Mouse (Mus musculus): Measurements from ENCODE around the gene Setd5. TPM values are rescaled to one million over a fixed set of nuclear protein-coding genes. Genes with fewer than 3 reads are reported as not detected.

Setd5 gene
- polyA plus RNA-seq, 1 experiment = 1.3 TPM

DNA sequence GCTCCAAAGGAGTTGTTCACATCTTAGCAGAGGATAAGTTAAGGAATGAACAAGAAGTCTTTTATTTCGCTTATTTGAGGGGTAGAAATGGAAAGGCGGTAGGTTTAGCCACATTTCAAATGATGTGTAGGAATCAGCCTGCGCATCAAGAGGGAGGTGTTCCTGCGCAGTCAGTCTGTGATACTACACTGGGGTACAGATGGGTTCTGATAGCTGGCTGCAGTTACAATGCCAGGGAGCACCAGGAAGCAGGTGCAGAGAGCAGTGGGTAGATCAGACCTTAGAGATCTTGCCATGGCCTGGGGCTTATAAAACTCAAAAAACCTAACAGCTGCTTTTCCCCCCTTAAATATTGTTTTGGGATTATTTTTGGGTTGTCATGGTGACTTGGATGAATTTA is 68.1 kb downstream of the Setd5 start:
- Histone ChIP-seq H3K36me3 (ENCODE audit: control insufficient read depth) (peaks cover 97% of the 10 kb centered on the region), H3K27me3 (ENCODE audit: control insufficient read depth) (no peaks in the 10 kb centered on the region), H3K4me1 (ENCODE audit: control insufficient read depth) (no peaks in the 10 kb centered on the region), H3K4me3 (replicated peaks) (no peak overlapping the region), H3K9me3 (ENCODE audit: control insufficient read depth, low read length) (no peaks in the 10 kb centered on the region)
- no peak for TF ChIP-seq GATA1 (IDR thresholded peaks at IDR 0.05; ENCODE audit: low read length)
- no peak for TF ChIP-seq TAL1 (IDR thresholded peaks at IDR 0.05; ENCODE audit: low read length)

DNA sequence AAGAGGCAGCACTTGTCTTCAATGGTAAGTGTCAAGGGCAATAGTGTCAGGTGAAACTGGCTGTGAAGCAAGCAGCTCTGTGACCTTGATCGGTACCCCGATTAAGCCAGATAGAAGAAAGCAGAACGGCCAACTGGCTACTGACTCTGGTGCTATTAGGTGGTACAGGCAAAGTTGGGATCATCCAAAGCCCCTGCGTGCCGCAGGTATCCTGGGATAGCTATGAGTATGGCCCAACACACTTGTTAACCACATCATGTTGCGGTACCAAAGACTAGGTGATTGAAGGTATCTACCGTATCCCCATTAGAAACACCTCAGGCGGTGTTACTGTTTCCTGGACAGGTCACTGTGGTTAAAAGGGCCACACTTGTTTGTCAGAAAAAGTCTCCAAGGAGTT is 76.9 kb downstream of the Setd5 start:
- Histone ChIP-seq H3K36me3 (ENCODE audit: control insufficient read depth) (peaks cover 86% of the 10 kb centered on the region), H3K4me3 (replicated peaks) (no peak overlapping the region), H3K27me3 (ENCODE audit: control insufficient read depth) (no peaks in the 10 kb centered on the region), H3K4me1 (ENCODE audit: control insufficient read depth) (peaks cover 5% of the 10 kb centered on the region; the same call in 1 of the 2 replicates), H3K9me3 (ENCODE audit: control insufficient read depth, low read length) (no peaks in the 10 kb centered on the region)
- TF ChIP-seq GATA1 (IDR thresholded peaks at IDR 0.05; ENCODE audit: low read length) (no peak), TAL1 (IDR thresholded peaks at IDR 0.05; ENCODE audit: low read length) (no peak)

DNA sequence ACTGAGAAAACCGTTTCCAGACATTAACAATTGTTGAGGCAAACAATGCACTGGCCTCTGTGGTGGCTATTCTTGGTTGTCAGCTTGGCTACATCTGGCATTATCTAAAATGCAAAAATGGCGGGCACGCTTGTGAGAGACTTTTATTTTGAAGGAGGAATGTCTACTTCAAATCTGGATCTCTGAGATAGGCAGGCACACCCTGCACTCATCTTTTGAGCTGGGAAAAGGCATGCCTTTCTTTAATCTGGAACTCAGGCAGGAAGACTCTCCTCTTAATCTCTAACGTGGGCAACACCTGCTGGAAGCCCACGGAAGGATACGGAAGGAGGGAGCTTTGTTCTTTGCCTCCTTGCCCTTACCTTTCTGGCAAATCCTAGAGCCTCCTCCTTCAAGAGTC is 77.7 kb downstream of the Setd5 start:
- Histone ChIP-seq H3K4me1 (ENCODE audit: control insufficient read depth) (peaks cover 5% of the 10 kb centered on the region; the same call in 1 of the 2 replicates), H3K36me3 (ENCODE audit: control insufficient read depth) (peaks cover 78% of the 10 kb centered on the region), H3K27me3 (ENCODE audit: control insufficient read depth) (no peaks in the 10 kb centered on the region), H3K9me3 (ENCODE audit: control insufficient read depth, low read length) (no peaks in the 10 kb centered on the region), H3K4me3 (replicated peaks) (no peak overlapping the region)
- no peak for TF ChIP-seq TAL1 (IDR thresholded peaks at IDR 0.05; ENCODE audit: low read length)
- TF ChIP-seq GATA1 (IDR thresholded peaks at IDR 0.05; ENCODE audit: low read length) = no peak

- Histone ChIP-seq H3K36me3 (ENCODE audit: control insufficient read depth) (peaks cover 70% of the 10 kb centered on the region), H3K9me3 (ENCODE audit: control insufficient read depth, low read length) (no peaks in the 10 kb centered on the region), H3K4me1 (ENCODE audit: control insufficient read depth) (peaks cover 5% of the 10 kb centered on the region; the same call in 1 of the 2 replicates), H3K4me3 (replicated peaks) (no peak overlapping the region), H3K27me3 (ENCODE audit: control insufficient read depth) (no peaks in the 10 kb centered on the region)
- TF ChIP-seq GATA1 (IDR thresholded peaks at IDR 0.05; ENCODE audit: low read length) = no peak
- TF ChIP-seq TAL1 (IDR thresholded peaks at IDR 0.05; ENCODE audit: low read length) = no peak
Measured at GRCm38 (mm10) chr6:113156064-113156463, 78.9 kb downstream of the Setd5 start.

DNA sequence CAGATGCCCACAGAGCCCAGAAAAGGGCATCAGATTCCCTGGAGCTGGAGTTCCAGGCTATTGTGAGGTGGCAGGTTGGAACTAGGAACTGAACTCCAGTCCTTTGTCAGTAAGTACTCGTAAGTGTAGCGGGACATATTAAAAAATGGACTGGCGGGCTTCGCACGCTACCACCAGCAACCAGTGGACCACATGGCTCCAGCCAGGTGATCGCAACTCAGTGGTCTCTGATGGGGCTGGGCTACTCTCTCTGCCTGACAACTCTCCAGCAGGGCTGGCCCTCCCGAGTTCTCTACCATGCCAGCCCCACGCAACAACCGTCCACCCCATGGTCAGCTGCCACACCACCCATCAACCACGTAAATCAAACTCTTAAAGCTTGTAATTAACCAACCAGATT is 82.9 kb downstream of the Setd5 start:
- TF ChIP-seq TAL1 (IDR thresholded peaks at IDR 0.05; ENCODE audit: low read length) (no peak), GATA1 (IDR thresholded peaks at IDR 0.05; ENCODE audit: low read length) (no peak)
- Histone ChIP-seq H3K4me3 (replicated peaks) (no peak overlapping the region), H3K27me3 (ENCODE audit: control insufficient read depth) (no peaks in the 10 kb centered on the region), H3K4me1 (ENCODE audit: control insufficient read depth) (no peaks in the 10 kb centered on the region; the same call in 1 of the 2 replicates), H3K9me3 (ENCODE audit: control insufficient read depth, low read length) (0 out of 2 replicates have a peak, but pooled peaks cover 3% of the 10 kb centered on the region), H3K36me3 (ENCODE audit: control insufficient read depth) (peaks cover 30% of the 10 kb centered on the region)

DNA sequence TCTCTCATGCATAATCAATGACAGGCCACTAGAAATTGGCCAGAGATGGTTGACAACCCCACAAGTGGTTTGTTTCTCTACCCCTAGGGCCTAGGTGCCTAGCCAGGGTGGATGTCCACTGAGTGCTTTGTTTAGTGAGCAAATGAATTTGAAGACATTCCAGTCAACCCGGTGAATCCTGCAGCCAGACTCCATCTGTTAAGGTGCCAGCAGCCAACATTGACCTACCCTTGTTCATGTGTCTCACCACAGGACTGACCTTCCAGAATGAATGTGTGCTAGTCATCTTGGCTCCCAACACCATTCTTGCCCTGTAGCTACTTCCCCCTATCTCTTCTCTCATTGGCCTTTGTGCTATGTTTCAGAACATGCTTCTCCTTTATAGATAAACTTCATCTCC is 84.8 kb downstream of the Setd5 start:
- no peak for TF ChIP-seq TAL1 (IDR thresholded peaks at IDR 0.05; ENCODE audit: low read length)
- TF ChIP-seq GATA1 (IDR thresholded peaks at IDR 0.05; ENCODE audit: low read length) = no peak
- Histone ChIP-seq H3K4me1 (ENCODE audit: control insufficient read depth) (no peaks in the 10 kb centered on the region), H3K36me3 (ENCODE audit: control insufficient read depth) (peaks cover 15% of the 10 kb centered on the region), H3K4me3 (replicated peaks) (no peak overlapping the region), H3K27me3 (ENCODE audit: control insufficient read depth) (no peaks in the 10 kb centered on the region), H3K9me3 (ENCODE audit: control insufficient read depth, low read length) (0 out of 2 replicates have a peak, but pooled peaks cover 3% of the 10 kb centered on the region)

- Histone ChIP-seq H3K9me3 (ENCODE audit: control insufficient read depth, low read length) (0 out of 2 replicates have a peak, but pooled peaks cover 3% of the 10 kb centered on the region), H3K27me3 (ENCODE audit: control insufficient read depth) (no peaks in the 10 kb centered on the region), H3K4me3 (replicated peaks) (no peak overlapping the region), H3K4me1 (ENCODE audit: control insufficient read depth) (no peaks in the 10 kb centered on the region), H3K36me3 (ENCODE audit: control insufficient read depth) (peaks cover 3% of the 10 kb centered on the region)
- no peak for TF ChIP-seq TAL1 (IDR thresholded peaks at IDR 0.05; ENCODE audit: low read length)
- no peak for TF ChIP-seq GATA1 (IDR thresholded peaks at IDR 0.05; ENCODE audit: low read length)
Measured at GRCm38 (mm10) chr6:113163513-113163912, 86.3 kb downstream of the Setd5 start.

GRCm38 (mm10) chr6:113166661-113167251 is 89.6 kb downstream of the Setd5 start:
- H3K4me1 ChIP-seq (ENCODE audit: control insufficient read depth) = no peaks in the 10 kb centered on the region
- 0 out of 2 replicates have a peak, but pooled peaks cover 3% of the 10 kb centered on the region for H3K9me3 ChIP-seq (ENCODE audit: control insufficient read depth, low read length)
- H3K27me3 ChIP-seq (ENCODE audit: control insufficient read depth) = no peaks in the 10 kb centered on the region
- H3K4me3 ChIP-seq (replicated peaks) = no peak overlapping the region
- TF ChIP-seq GATA1 (IDR thresholded peaks at IDR 0.05; ENCODE audit: low read length) = no peak
- no peak for TF ChIP-seq TAL1 (IDR thresholded peaks at IDR 0.05; ENCODE audit: low read length)
- H3K36me3 ChIP-seq (ENCODE audit: control insufficient read depth) = no peaks in the 10 kb centered on the region

GRCm38 (mm10) chr6:113168316-113168975 is 91.3 kb downstream of the Setd5 start:
- Histone ChIP-seq H3K4me3 (replicated peaks) (no peak overlapping the region), H3K9me3 (ENCODE audit: control insufficient read depth, low read length) (no peaks in the 10 kb centered on the region), H3K4me1 (ENCODE audit: control insufficient read depth) (no peaks in the 10 kb centered on the region), H3K36me3 (ENCODE audit: control insufficient read depth) (no peaks in the 10 kb centered on the region), H3K27me3 (ENCODE audit: control insufficient read depth) (no peaks in the 10 kb centered on the region)
- TF ChIP-seq GATA1 (IDR thresholded peaks at IDR 0.05; ENCODE audit: low read length) = no peak
- no peak for TF ChIP-seq TAL1 (IDR thresholded peaks at IDR 0.05; ENCODE audit: low read length)
